Mouse (Mus musculus): ENCODE data around the gene Cmtm5. TPM values are rescaled to one million over a fixed set of nuclear protein-coding genes. Genes with fewer than 3 reads are reported as not detected.
"Not testable (repeated sequence)": the region's sequence is repeated elsewhere in the genome, so short reads cannot be mapped to it uniquely, and the experiment has no call there.

Cmtm5 gene
- polyA plus RNA-seq, 1 experiment from 2014 or later, result 5.5 TPM

- H3K4me1 ChIP-seq (replicated peaks), result peaks cover 25% of the 10 kb centered on the region
- H3K4me3 ChIP-seq (replicated peaks), result no peak overlapping the region
- no peaks in the 10 kb centered on the region for H3K9me3 ChIP-seq
- no peaks in the 10 kb centered on the region for H3K27me3 ChIP-seq
- no peak overlapping the region for H3K4me2 ChIP-seq
- H3K9ac ChIP-seq (replicated peaks), result no peak overlapping the region
- H3K27ac ChIP-seq, result no peak overlapping the region
- 89% methylated on average over 16 of the region's 16 CpGs for WGBS
- no peak for ATAC-seq (ENCODE audit: insufficient number of reproducible peaks, insufficient read depth, low FRiP score, low TSS enrichment, low read depth)
- no peaks in the 10 kb centered on the region for H3K36me3 ChIP-seq
Observed at GRCm38 (mm10) chr14:54937361-54938182, 1.5 kb downstream of the Cmtm5 start.

- Histone ChIP-seq H3K4me2 (no peak overlapping the region), H3K4me1 (replicated peaks) (peaks cover 19% of the 10 kb centered on the region), H3K9me3 (no peaks in the 10 kb centered on the region), H3K27ac (no peak overlapping the region), H3K36me3 (no peaks in the 10 kb centered on the region), H3K27me3 (no peaks in the 10 kb centered on the region), H3K4me3 (replicated peaks) (no peak overlapping the region), H3K9ac (replicated peaks) (no peak overlapping the region)
- no peak for ATAC-seq (ENCODE audit: insufficient number of reproducible peaks, insufficient read depth, low FRiP score, low TSS enrichment, low read depth)
- WGBS, result 75% methylated on average over 15 of the region's 15 CpGs
Observed at GRCm38 (mm10) chr14:54938431-54939219, 2.6 kb downstream of the Cmtm5 start.

GRCm38 (mm10) chr14:54939434-54940175 is 3.5 kb downstream of the Cmtm5 start:
- H3K4me3 ChIP-seq (replicated peaks), result no peak overlapping the region
- H3K27ac ChIP-seq, result no peak overlapping the region
- 47% methylated on average over 12 of the region's 12 CpGs for WGBS
- H3K4me1 ChIP-seq (replicated peaks), result peaks cover 19% of the 10 kb centered on the region
- no peaks in the 10 kb centered on the region for H3K36me3 ChIP-seq
- no peaks in the 10 kb centered on the region for H3K9me3 ChIP-seq
- H3K27me3 ChIP-seq, result no peaks in the 10 kb centered on the region
- H3K4me2 ChIP-seq, result no peak overlapping the region
- no peak for ATAC-seq (ENCODE audit: insufficient number of reproducible peaks, insufficient read depth, low FRiP score, low TSS enrichment, low read depth)
- H3K9ac ChIP-seq (replicated peaks), result no peak overlapping the region

GRCm38 (mm10) chr14:54940176-54940530 is 4.1 kb downstream of the Cmtm5 start:
- Histone ChIP-seq H3K27me3 (no peaks in the 10 kb centered on the region), H3K9ac (replicated peaks) (no peak overlapping the region), H3K36me3 (no peaks in the 10 kb centered on the region), H3K4me2 (no peak overlapping the region), H3K4me1 (replicated peaks) (peaks cover 19% of the 10 kb centered on the region), H3K4me3 (replicated peaks) (no peak overlapping the region), H3K9me3 (no peaks in the 10 kb centered on the region), H3K27ac (no peak overlapping the region)
- no peak for ATAC-seq (ENCODE audit: insufficient number of reproducible peaks, insufficient read depth, low FRiP score, low TSS enrichment, low read depth)
- 84% methylated on average over 3 of the region's 3 CpGs for WGBS

GRCm38 (mm10) chr14:54941024-54941978 is 5.2 kb downstream of the Cmtm5 start:
- ATAC-seq (ENCODE audit: insufficient number of reproducible peaks, insufficient read depth, low FRiP score, low TSS enrichment, low read depth), result no peak
- Histone ChIP-seq H3K36me3 (no peaks in the 10 kb centered on the region), H3K4me1 (replicated peaks) (peaks cover 13% of the 10 kb centered on the region), H3K27ac (no peak overlapping the region), H3K9ac (replicated peaks) (no peak overlapping the region), H3K9me3 (no peaks in the 10 kb centered on the region), H3K4me2 (no peak overlapping the region), H3K4me3 (replicated peaks) (no peak overlapping the region), H3K27me3 (no peaks in the 10 kb centered on the region)
- 63% methylated on average over 13 of the region's 13 CpGs for WGBS

- H3K4me2 ChIP-seq, result no peak overlapping the region
- ATAC-seq (ENCODE audit: insufficient number of reproducible peaks, insufficient read depth, low FRiP score, low TSS enrichment, low read depth), result no peak
- H3K9ac ChIP-seq (replicated peaks), result no peak overlapping the region
- H3K27me3 ChIP-seq, result no peaks in the 10 kb centered on the region
- no peak overlapping the region for H3K27ac ChIP-seq
- WGBS, result 89% methylated on average over 8 of the region's 8 CpGs
- peaks cover 8% of the 10 kb centered on the region; the same call in 1 of the 2 replicates for H3K4me1 ChIP-seq (replicated peaks)
- no peaks in the 10 kb centered on the region for H3K36me3 ChIP-seq
- H3K4me3 ChIP-seq (replicated peaks), result no peak overlapping the region
- no peaks in the 10 kb centered on the region for H3K9me3 ChIP-seq
Observed at GRCm38 (mm10) chr14:54942479-54942878, 6.4 kb downstream of the Cmtm5 start.

GRCm38 (mm10) chr14:54943971-54944370 is 7.9 kb downstream of the Cmtm5 start:
- Histone ChIP-seq H3K27ac (no peak overlapping the region), H3K9me3 (no peaks in the 10 kb centered on the region), H3K4me2 (no peak overlapping the region), H3K36me3 (no peaks in the 10 kb centered on the region), H3K4me3 (replicated peaks) (no peak overlapping the region), H3K27me3 (no peaks in the 10 kb centered on the region), H3K4me1 (replicated peaks) (peaks cover 8% of the 10 kb centered on the region; the same call in 1 of the 2 replicates), H3K9ac (replicated peaks) (no peak overlapping the region)
- WGBS, result 93% methylated on average over 7 of the region's 7 CpGs
- no peak for ATAC-seq (ENCODE audit: insufficient number of reproducible peaks, insufficient read depth, low FRiP score, low TSS enrichment, low read depth)

GRCm38 (mm10) chr14:54944939-54945338 is 8.9 kb downstream of the Cmtm5 start:
- no peak overlapping the region for H3K9ac ChIP-seq (replicated peaks)
- no peak overlapping the region for H3K27ac ChIP-seq
- H3K27me3 ChIP-seq, result peaks cover 4% of the 10 kb centered on the region; the same call in 1 of the 2 replicates
- H3K4me2 ChIP-seq, result no peak overlapping the region
- H3K4me3 ChIP-seq (replicated peaks), result no peak overlapping the region
- ATAC-seq (ENCODE audit: insufficient number of reproducible peaks, insufficient read depth, low FRiP score, low TSS enrichment, low read depth), result no peak
- H3K9me3 ChIP-seq, result no peaks in the 10 kb centered on the region
- H3K36me3 ChIP-seq, result no peaks in the 10 kb centered on the region
- WGBS, result 70% methylated on average over 2 of the region's 2 CpGs
- peaks cover under 1% of the 10 kb centered on the region; the same call in 1 of the 2 replicates for H3K4me1 ChIP-seq (replicated peaks)

GRCm38 (mm10) chr14:54945975-54946704 is 10.1 kb downstream of the Cmtm5 start:
- Histone ChIP-seq H3K9me3 (no peaks in the 10 kb centered on the region), H3K4me2 (no peak overlapping the region), H3K4me1 (replicated peaks) (no peaks in the 10 kb centered on the region), H3K36me3 (no peaks in the 10 kb centered on the region), H3K27ac (no peak overlapping the region), H3K9ac (replicated peaks) (no peak overlapping the region), H3K27me3 (peaks cover 10% of the 10 kb centered on the region; the same call in 1 of the 2 replicates), H3K4me3 (replicated peaks) (no peak overlapping the region)
- WGBS, result 82% methylated on average over 19 of the region's 19 CpGs
- no peak for ATAC-seq (ENCODE audit: insufficient number of reproducible peaks, insufficient read depth, low FRiP score, low TSS enrichment, low read depth)

- H3K4me1 ChIP-seq (replicated peaks); H3K9me3 ChIP-seq; H3K4me3 ChIP-seq (replicated peaks); H3K27ac ChIP-seq; ATAC-seq (ENCODE audit: insufficient number of reproducible peaks, insufficient read depth, low FRiP score, low TSS enrichment, low read depth); H3K4me2 ChIP-seq; H3K36me3 ChIP-seq; H3K9ac ChIP-seq (replicated peaks): not testable (repeated sequence)
- WGBS, result 92% methylated on average over 11 of the region's 11 CpGs
- H3K27me3 ChIP-seq, result peaks cover 11% of the 10 kb centered on the region; the same call in 1 of the 2 replicates
Observed at GRCm38 (mm10) chr14:54947008-54947407, 10.9 kb downstream of the Cmtm5 start.
